Mouse (Mus musculus): Measurements from ENCODE around the gene Hnrnpm. TPM values are rescaled to one million over a fixed set of nuclear protein-coding genes. Genes with fewer than 3 reads are reported as not detected.

Gene Hnrnpm
- polyA plus RNA-seq, 1 experiment from 2014 or later: 91.9 TPM

DNA sequence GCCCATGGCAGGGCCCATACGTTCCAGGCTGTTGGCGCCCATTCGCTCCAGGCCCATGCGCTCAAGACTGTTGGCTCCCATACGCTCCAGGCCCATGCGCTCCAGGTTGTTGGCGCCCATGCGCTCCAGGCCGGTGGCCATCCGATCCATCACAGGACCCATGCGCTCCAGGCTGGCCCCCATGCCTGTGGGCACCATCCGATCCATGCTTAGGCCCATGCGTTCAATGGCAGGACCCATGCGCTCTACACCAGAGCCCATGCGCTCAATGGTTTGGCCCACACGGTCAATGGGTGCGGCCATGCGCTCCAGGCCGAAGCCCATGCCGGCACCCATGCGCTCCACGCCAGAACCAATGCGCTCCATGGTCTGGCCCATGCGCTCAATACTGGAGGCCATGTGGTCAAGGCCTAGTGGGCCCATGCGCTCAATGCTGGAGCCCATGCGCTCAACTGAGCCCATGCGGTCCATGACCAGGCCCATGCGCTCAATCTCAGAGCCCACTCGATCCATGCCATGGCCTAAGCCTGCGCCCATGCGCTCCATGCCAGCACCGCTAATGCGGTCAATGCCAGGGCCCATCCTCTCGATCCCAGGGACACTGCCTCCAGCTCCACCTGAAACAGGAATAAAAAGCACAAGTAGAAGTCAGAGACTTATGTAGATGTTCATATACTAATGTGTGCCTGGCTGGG is 36.7 kb downstream of the Hnrnpm start:
- H3K27ac ChIP-seq (ENCODE audit: low read depth): no peak overlapping the region
- H3K27me3 ChIP-seq (ENCODE audit: insufficient read depth, low read length): no peaks in the 10 kb centered on the region
- no peak overlapping the region for H3K9ac ChIP-seq (replicated peaks)
- DNase-seq (no peak), ATAC-seq (no peak)
- H3K4me2 ChIP-seq (ENCODE audit: low read depth, low read length): no peak overlapping the region
- H3K4me1 ChIP-seq (ENCODE audit: insufficient read depth): no peaks in the 10 kb centered on the region
- H3K9me3 ChIP-seq (ENCODE audit: low read length): no peaks in the 10 kb centered on the region
- H3K4me3 ChIP-seq (ENCODE audit: low read depth, low read length): no peak overlapping the region
- WGBS (ENCODE audit: insufficient replicate concordance): 98% methylated on average over 34 of the region's 34 CpGs
- peaks cover 91% of the 10 kb centered on the region for H3K36me3 ChIP-seq (replicated peaks; ENCODE audit: insufficient read depth, low read length)
- TF ChIP-seq CTCF (IDR thresholded peaks at IDR 0.05; ENCODE audit: low read depth) (no peak), EP300 (IDR thresholded peaks at IDR 0.05; ENCODE audit: low read depth) (no peak)

GRCm38 (mm10) chr17:33645073-33645472 is 41.6 kb downstream of the Hnrnpm start:
- Histone ChIP-seq H3K9ac (replicated peaks) (no peak overlapping the region), H3K27ac (ENCODE audit: low read depth) (no peak overlapping the region), H3K4me3 (ENCODE audit: low read depth, low read length) (no peak overlapping the region), H3K9me3 (ENCODE audit: low read length) (no peaks in the 10 kb centered on the region), H3K4me1 (ENCODE audit: insufficient read depth) (no peaks in the 10 kb centered on the region; the same call in none of the 2 replicates), H3K4me2 (ENCODE audit: low read depth, low read length) (no peak overlapping the region), H3K27me3 (ENCODE audit: insufficient read depth, low read length) (no peaks in the 10 kb centered on the region), H3K36me3 (replicated peaks; ENCODE audit: insufficient read depth, low read length) (peaks cover 64% of the 10 kb centered on the region)
- TF ChIP-seq CTCF (IDR thresholded peaks at IDR 0.05; ENCODE audit: low read depth) (no peak), EP300 (IDR thresholded peaks at IDR 0.05; ENCODE audit: low read depth) (no peak)
- no peak for DNase-seq
- 89% methylated on average over 8 of the region's 8 CpGs for WGBS (ENCODE audit: insufficient replicate concordance)
- ATAC-seq: 0 out of 2 replicates have a peak, but pooled peaks have one; percentile 10

GRCm38 (mm10) chr17:33644068-33644467 is 42.6 kb downstream of the Hnrnpm start:
- Histone ChIP-seq H3K36me3 (replicated peaks; ENCODE audit: insufficient read depth, low read length) (peaks cover 54% of the 10 kb centered on the region), H3K27me3 (ENCODE audit: insufficient read depth, low read length) (no peaks in the 10 kb centered on the region), H3K4me1 (ENCODE audit: insufficient read depth) (peaks cover 3% of the 10 kb centered on the region), H3K9me3 (ENCODE audit: low read length) (no peaks in the 10 kb centered on the region), H3K4me3 (ENCODE audit: low read depth, low read length) (no peak overlapping the region), H3K4me2 (ENCODE audit: low read depth, low read length) (no peak overlapping the region), H3K9ac (replicated peaks) (no peak overlapping the region), H3K27ac (ENCODE audit: low read depth) (no peak overlapping the region)
- TF ChIP-seq CTCF (IDR thresholded peaks at IDR 0.05; ENCODE audit: low read depth) (no peak), EP300 (IDR thresholded peaks at IDR 0.05; ENCODE audit: low read depth) (no peak)
- whole genome bisulfite sequencing (ENCODE audit: insufficient replicate concordance): 78% methylated on average over 4 of the region's 4 CpGs
- DNase-seq: no peak
- no peak for ATAC-seq

DNA sequence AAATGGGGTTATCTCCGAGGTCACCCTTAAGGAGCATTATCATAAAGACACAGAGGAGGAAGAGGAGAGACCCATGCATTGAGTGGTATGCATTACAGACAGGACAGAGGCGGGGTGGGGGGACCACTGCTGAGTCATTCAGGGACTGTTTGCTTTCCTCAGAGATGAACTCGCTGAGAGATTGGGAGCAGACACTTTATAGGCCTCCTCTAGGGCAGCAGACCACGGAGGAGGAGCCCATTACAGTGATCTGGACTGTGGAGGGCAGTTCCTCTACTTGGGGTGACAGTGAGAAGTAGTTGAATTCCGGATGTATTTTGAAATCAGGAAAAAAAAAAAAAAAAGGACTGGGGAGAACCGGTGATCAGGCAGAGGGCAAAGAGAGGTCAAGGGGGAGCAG is 46.9 kb downstream of the Hnrnpm start:
- peak; percentile 47 for ATAC-seq
- Histone ChIP-seq H3K36me3 (replicated peaks; ENCODE audit: insufficient read depth, low read length) (peaks cover 12% of the 10 kb centered on the region), H3K4me3 (ENCODE audit: low read depth, low read length) (peak overlapping the region; percentile 19; the same call in 1 of the 2 replicates), H3K4me2 (ENCODE audit: low read depth, low read length) (peak overlapping the region; percentile 42; the same call in 1 of the 2 replicates), H3K9ac (replicated peaks) (no peak overlapping the region), H3K9me3 (ENCODE audit: low read length) (no peaks in the 10 kb centered on the region), H3K27ac (ENCODE audit: low read depth) (peak overlapping the region; percentile 65), H3K27me3 (ENCODE audit: insufficient read depth, low read length) (no peaks in the 10 kb centered on the region), H3K4me1 (ENCODE audit: insufficient read depth) (peaks cover 3% of the 10 kb centered on the region)
- no peak for DNase-seq
- no peak for TF ChIP-seq CTCF (IDR thresholded peaks at IDR 0.05; ENCODE audit: low read depth)
- TF ChIP-seq EP300 (IDR thresholded peaks at IDR 0.05; ENCODE audit: low read depth): no peak
- WGBS (ENCODE audit: insufficient replicate concordance): 15% methylated on average over 6 of the region's 6 CpGs

DNA sequence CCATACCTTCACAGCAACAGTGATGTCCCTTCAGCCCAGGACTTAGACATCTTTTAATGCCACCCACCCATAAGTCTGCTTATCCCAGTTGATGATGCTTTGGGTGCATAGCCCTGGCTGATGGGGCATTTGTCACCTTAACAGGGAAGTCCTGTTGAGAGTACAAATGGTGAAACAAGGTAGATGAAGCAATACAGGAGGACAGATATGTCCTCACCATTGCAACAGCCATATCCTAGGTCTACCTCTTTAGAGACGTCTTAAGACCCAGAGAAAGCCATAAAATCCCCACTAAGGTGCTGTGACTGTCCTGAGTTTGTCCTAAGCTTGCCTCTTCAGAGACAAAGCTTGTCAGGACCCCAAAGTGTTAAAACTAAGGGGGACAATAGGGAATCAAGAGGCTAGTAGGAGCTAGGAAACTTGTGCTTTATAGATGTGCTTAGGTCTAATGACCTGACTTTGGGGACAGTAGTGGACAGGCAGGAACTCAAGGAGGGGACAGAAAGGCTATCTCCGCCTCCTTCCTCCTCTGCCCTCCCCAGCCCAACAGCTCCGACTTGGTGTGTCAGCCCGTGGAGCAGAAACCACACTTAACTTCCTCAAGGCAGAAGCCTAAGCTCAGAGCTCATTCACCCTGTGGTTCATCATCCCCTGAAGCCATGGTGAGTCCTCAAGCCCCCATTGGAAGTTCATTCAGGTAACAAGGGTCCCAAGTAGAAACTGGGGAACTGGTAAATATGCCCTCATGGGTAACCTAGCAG is 49.0 kb downstream of the Hnrnpm start, which contains the start of gene Pram1:
Gene Pram1, plus strand, starts transcription at position 541 of the 761 bp plus-strand sequence.
- Histone ChIP-seq H3K27me3 (ENCODE audit: insufficient read depth, low read length) (no peaks in the 10 kb centered on the region), H3K36me3 (replicated peaks; ENCODE audit: insufficient read depth, low read length) (peaks cover 2% of the 10 kb centered on the region; the same call in 1 of the 2 replicates), H3K4me2 (ENCODE audit: low read depth, low read length) (peak within 1 kb of the TSS; percentile 42), H3K4me3 (ENCODE audit: low read depth, low read length) (peak within 1 kb of the TSS; percentile 19), H3K4me1 (ENCODE audit: insufficient read depth) (peaks cover 3% of the 10 kb centered on the region), H3K9ac (replicated peaks) (no peak within 1 kb of the TSS), H3K27ac (ENCODE audit: low read depth) (peak within 1 kb of the TSS; percentile 68), H3K9me3 (ENCODE audit: low read length) (no peaks in the 10 kb centered on the region)
- no peak for TF ChIP-seq CTCF (IDR thresholded peaks at IDR 0.05; ENCODE audit: low read depth)
- TF ChIP-seq EP300 (IDR thresholded peaks at IDR 0.05; ENCODE audit: low read depth): no peak
- DNase-seq: peak; percentile 31
- 48% methylated on average over 4 of the region's 4 CpGs for WGBS (ENCODE audit: insufficient replicate concordance)
- ATAC-seq: peak; percentile 42

GRCm38 (mm10) chr17:33637038-33637437 is 49.6 kb downstream of the Hnrnpm start:
- no peak for TF ChIP-seq CTCF (IDR thresholded peaks at IDR 0.05; ENCODE audit: low read depth)
- no peak for DNase-seq
- H3K27ac ChIP-seq (ENCODE audit: low read depth): peak overlapping the region; percentile 24; the same call in 1 of the 2 replicates

More at GRCm38 (mm10) chr17:33637038-33637437, 49.6 kb downstream of the Hnrnpm start:
- peaks cover 3% of the 10 kb centered on the region for H3K4me1 ChIP-seq (ENCODE audit: insufficient read depth)
- ATAC-seq: no peak
- no peak overlapping the region for H3K4me2 ChIP-seq (ENCODE audit: low read depth, low read length)
- H3K9ac ChIP-seq (replicated peaks): no peak overlapping the region
- H3K9me3 ChIP-seq (ENCODE audit: low read length): no peaks in the 10 kb centered on the region
- H3K4me3 ChIP-seq (ENCODE audit: low read depth, low read length): no peak overlapping the region
- no peaks in the 10 kb centered on the region for H3K27me3 ChIP-seq (ENCODE audit: insufficient read depth, low read length)
- WGBS (ENCODE audit: insufficient replicate concordance): 73% methylated on average over 2 of the region's 2 CpGs
- H3K36me3 ChIP-seq (replicated peaks; ENCODE audit: insufficient read depth, low read length): peaks cover 2% of the 10 kb centered on the region; the same call in 1 of the 2 replicates

Data from liver, postnatal 0 days (tissue).